Mouse (Mus musculus): ENCODE data around the gene Tbxas1.

Tbxas1 gene

GRCm38 (mm10) chr6:38853561-38853992 lies 21.6 kb upstream of the Tbxas1 start:
- no peak for DNase-seq (ENCODE audit: low spot score in 2 of 2)

GRCm38 (mm10) chr6:38859819-38860218 lies 15.4 kb upstream of the Tbxas1 start:
- DNase-seq (ENCODE audit: low spot score in 2 of 2), result no peak

- DNase-seq (ENCODE audit: low spot score in 2 of 2), result no peak
These were observed 14.9 kb upstream of the Tbxas1 start for GRCm38 (mm10) chr6:38860301-38860700.

GRCm38 (mm10) chr6:38863595-38863994 lies 11.6 kb upstream of the Tbxas1 start:
- DNase-seq (ENCODE audit: low spot score in 2 of 2), result no peak

- DNase-seq (ENCODE audit: low spot score in 2 of 2), result no peak
These were observed 9.4 kb upstream of the Tbxas1 start for GRCm38 (mm10) chr6:38865805-38866204.

- DNase-seq (ENCODE audit: low spot score in 2 of 2), result no peak
These were observed 8.8 kb upstream of the Tbxas1 start for GRCm38 (mm10) chr6:38866357-38866756.

- no peak for DNase-seq (ENCODE audit: low spot score in 2 of 2)
These were observed 8.4 kb upstream of the Tbxas1 start for GRCm38 (mm10) chr6:38866761-38867160.

- DNase-seq (ENCODE audit: low spot score in 2 of 2), result no peak
These were observed 7.9 kb upstream of the Tbxas1 start for GRCm38 (mm10) chr6:38867291-38867690.

- DNase-seq (ENCODE audit: low spot score in 2 of 2), result no peak
These were observed 6.2 kb upstream of the Tbxas1 start for GRCm38 (mm10) chr6:38868974-38869373.

GRCm38 (mm10) chr6:38870070-38870469 lies 5.1 kb upstream of the Tbxas1 start:
- DNase-seq (ENCODE audit: low spot score in 2 of 2), result no peak

- DNase-seq (ENCODE audit: low spot score in 2 of 2), result no peak
These were observed 4.2 kb upstream of the Tbxas1 start for GRCm38 (mm10) chr6:38871051-38871450.

- no peak for DNase-seq (ENCODE audit: low spot score in 2 of 2)
These were observed 1.9 kb upstream of the Tbxas1 start for GRCm38 (mm10) chr6:38873316-38873715.

- DNase-seq (ENCODE audit: low spot score in 2 of 2), result no peak
These were observed 1.2 kb upstream of the Tbxas1 start for GRCm38 (mm10) chr6:38874035-38874434.

- DNase-seq (ENCODE audit: low spot score in 2 of 2), result no peak
These were observed 493 bp upstream of the Tbxas1 start for GRCm38 (mm10) chr6:38874565-38875257.

- DNase-seq (ENCODE audit: low spot score in 2 of 2), result peak; percentile 82
These were observed 1.1 kb downstream of the Tbxas1 start, which contains the start of gene Hipk2 for GRCm38 (mm10) chr6:38876071-38876911. Hipk2 (minus strand) TSS chr6:38876165.

- no peak for DNase-seq (ENCODE audit: low spot score in 2 of 2)
These were observed 2.5 kb downstream of the Tbxas1 start for GRCm38 (mm10) chr6:38877674-38878073.

GRCm38 (mm10) chr6:38881468-38881867 lies 6.3 kb downstream of the Tbxas1 start:
- no peak for DNase-seq (ENCODE audit: low spot score in 2 of 2)

- DNase-seq (ENCODE audit: low spot score in 2 of 2), result no peak
These were observed 6.8 kb downstream of the Tbxas1 start for GRCm38 (mm10) chr6:38881975-38882374.

GRCm38 (mm10) chr6:38882728-38883171 lies 7.5 kb downstream of the Tbxas1 start:
- DNase-seq (ENCODE audit: low spot score in 2 of 2), result no peak

- no peak for DNase-seq (ENCODE audit: low spot score in 2 of 2)
These were observed 9.3 kb downstream of the Tbxas1 start for GRCm38 (mm10) chr6:38884482-38884881.

- no peak for DNase-seq (ENCODE audit: low spot score in 2 of 2)
These were observed 9.9 kb downstream of the Tbxas1 start for GRCm38 (mm10) chr6:38885132-38885531.

GRCm38 (mm10) chr6:38887436-38887835 lies 12.2 kb downstream of the Tbxas1 start:
- DNase-seq (ENCODE audit: low spot score in 2 of 2), result no peak

GRCm38 (mm10) chr6:38889156-38889555 lies 14.0 kb downstream of the Tbxas1 start:
- DNase-seq (ENCODE audit: low spot score in 2 of 2), result no peak
